Mouse (Mus musculus): ENCODE data around the gene Arhgap27. TPM values are rescaled to one million over a fixed set of nuclear protein-coding genes. Genes with fewer than 3 reads are reported as not detected.

Gene Arhgap27
- total RNA-seq, 1 experiment: 8.2 TPM

- H3K4me1 ChIP-seq (ENCODE audit: control insufficient read depth in 2 of 2, insufficient read depth in 2 of 2, low read length in 2 of 2, poor library complexity in 1 of 2): peaks cover 0 to 22% of the 10 kb centered on the region in 2 experiments; a peak in 2 of 4 replicates
- in situ Hi-C loops (cut with MboI; ENCODE audit: low sequenced_read_pairs in 2 of 2, unreplicated experiment in 2 of 2): no loop called here
- H3K9ac ChIP-seq (ENCODE audit: insufficient read depth, low read depth, low read length, poor library complexity, severe bottlenecking): peak overlapping the region; percentile 85; the same call in 1 of the 2 replicates
- H3K9me3 ChIP-seq (ENCODE audit: control insufficient read depth, insufficient read depth, low read depth, low read length): no peaks in the 10 kb centered on the region
- peak overlapping the region; percentile 79 to 80 for H3K4me3 ChIP-seq (ENCODE audit: insufficient read depth in 1 of 2, low read depth in 1 of 2, low read length in 2 of 2, poor library complexity in 1 of 2, severe bottlenecking in 1 of 2)
- DNase-seq (ENCODE audit: low read depth, low spot score): peak; percentile 68
- H3K36me3 ChIP-seq (ENCODE audit: control insufficient read depth, insufficient read depth, low read length, poor library complexity, severe bottlenecking): peaks cover 11% of the 10 kb centered on the region
- peak overlapping the region; percentile 9; the same call in 1 of the 2 replicates for H3K27ac ChIP-seq (ENCODE audit: insufficient read depth, low read depth, low read length, poor library complexity, severe bottlenecking)
- TF ChIP-seq ZC3H11A (IDR thresholded peaks at IDR 0.05; ENCODE audit: borderline replicate concordance, low read depth, low read length) (no peak), CHD2 (IDR thresholded peaks at IDR 0.05; ENCODE audit: low read depth, low read length) (no peak), ZNF384 (IDR thresholded peaks at IDR 0.05; ENCODE audit: low read depth, low read length) (no peak), MAFK (IDR thresholded peaks at IDR 0.05; ENCODE audit: insufficient read depth, low read depth, low read length) (no peak), HCFC1 (IDR thresholded peaks at IDR 0.05; ENCODE audit: borderline replicate concordance, insufficient read depth, low read length) (no peak)
These were observed 1.4 kb downstream of the Arhgap27 start for GRCm38 (mm10) chr11:103362054-103362432.

- H3K27ac ChIP-seq (ENCODE audit: insufficient read depth, low read depth, low read length, poor library complexity, severe bottlenecking): peak overlapping the region; percentile 9; the same call in 1 of the 2 replicates
- in situ Hi-C loops (cut with MboI; ENCODE audit: low sequenced_read_pairs in 2 of 2, unreplicated experiment in 2 of 2): no loop called here
- DNase-seq (ENCODE audit: low read depth, low spot score): no peak
- peak overlapping the region; percentile 74 to 80 for H3K4me3 ChIP-seq (ENCODE audit: insufficient read depth in 1 of 2, low read depth in 1 of 2, low read length in 2 of 2, poor library complexity in 1 of 2, severe bottlenecking in 1 of 2)
- H3K9ac ChIP-seq (ENCODE audit: insufficient read depth, low read depth, low read length, poor library complexity, severe bottlenecking): no peak overlapping the region
- H3K4me1 ChIP-seq (ENCODE audit: control insufficient read depth in 2 of 2, insufficient read depth in 2 of 2, low read length in 2 of 2, poor library complexity in 1 of 2): peaks cover 0 to 24% of the 10 kb centered on the region in 2 experiments; a peak in 2 of 4 replicates
- H3K9me3 ChIP-seq (ENCODE audit: control insufficient read depth, insufficient read depth, low read depth, low read length): no peaks in the 10 kb centered on the region
- H3K36me3 ChIP-seq (ENCODE audit: control insufficient read depth, insufficient read depth, low read length, poor library complexity, severe bottlenecking): peaks cover 6% of the 10 kb centered on the region
- TF ChIP-seq HCFC1 (IDR thresholded peaks at IDR 0.05; ENCODE audit: borderline replicate concordance, insufficient read depth, low read length): no peak
- no peak for TF ChIP-seq CHD2 (IDR thresholded peaks at IDR 0.05; ENCODE audit: low read depth, low read length)
- no peak for TF ChIP-seq ZNF384 (IDR thresholded peaks at IDR 0.05; ENCODE audit: low read depth, low read length)
- TF ChIP-seq ZC3H11A (IDR thresholded peaks at IDR 0.05; ENCODE audit: borderline replicate concordance, low read depth, low read length): no peak
- TF ChIP-seq MAFK (IDR thresholded peaks at IDR 0.05; ENCODE audit: insufficient read depth, low read depth, low read length): no peak
These were observed 2.0 kb downstream of the Arhgap27 start for GRCm38 (mm10) chr11:103361396-103362053.

- H3K27ac ChIP-seq (ENCODE audit: insufficient read depth, low read depth, low read length, poor library complexity, severe bottlenecking): no peak overlapping the region
- H3K9me3 ChIP-seq (ENCODE audit: control insufficient read depth, insufficient read depth, low read depth, low read length): no peaks in the 10 kb centered on the region
- no peak for TF ChIP-seq CHD2 (IDR thresholded peaks at IDR 0.05; ENCODE audit: low read depth, low read length)
- TF ChIP-seq MAFK (IDR thresholded peaks at IDR 0.05; ENCODE audit: insufficient read depth, low read depth, low read length): no peak
- TF ChIP-seq ZC3H11A (IDR thresholded peaks at IDR 0.05; ENCODE audit: borderline replicate concordance, low read depth, low read length): no peak
- no peak for TF ChIP-seq ZNF384 (IDR thresholded peaks at IDR 0.05; ENCODE audit: low read depth, low read length)
- H3K36me3 ChIP-seq (ENCODE audit: control insufficient read depth, insufficient read depth, low read length, poor library complexity, severe bottlenecking): no peaks in the 10 kb centered on the region; the same call in 1 of the 2 replicates
- no peak for DNase-seq (ENCODE audit: low read depth, low spot score)
- H3K4me1 ChIP-seq (ENCODE audit: control insufficient read depth in 2 of 2, insufficient read depth in 2 of 2, low read length in 2 of 2, poor library complexity in 1 of 2): peaks cover 0 to 29% of the 10 kb centered on the region in 2 experiments; a peak in 2 of 4 replicates
- H3K9ac ChIP-seq (ENCODE audit: insufficient read depth, low read depth, low read length, poor library complexity, severe bottlenecking): peak overlapping the region; percentile 77
- H3K4me3 ChIP-seq (ENCODE audit: insufficient read depth in 1 of 2, low read depth in 1 of 2, low read length in 2 of 2, poor library complexity in 1 of 2, severe bottlenecking in 1 of 2): peak overlapping the region; percentile 74 to 80
- in situ Hi-C loops (cut with MboI; ENCODE audit: low sequenced_read_pairs in 2 of 2, unreplicated experiment in 2 of 2): no loop called here
These were observed 2.8 kb downstream of the Arhgap27 start for GRCm38 (mm10) chr11:103360661-103361081.

GRCm38 (mm10) chr11:103359841-103360641 lies 3.5 kb downstream of the Arhgap27 start:
- Histone ChIP-seq H3K9me3 (ENCODE audit: control insufficient read depth, insufficient read depth, low read depth, low read length) (no peaks in the 10 kb centered on the region), H3K4me3 (ENCODE audit: insufficient read depth in 1 of 2, low read depth in 1 of 2, low read length in 2 of 2, poor library complexity in 1 of 2, severe bottlenecking in 1 of 2) (peak overlapping the region; percentile 74 to 80), H3K9ac (ENCODE audit: insufficient read depth, low read depth, low read length, poor library complexity, severe bottlenecking) (peak overlapping the region; percentile 77), H3K36me3 (ENCODE audit: control insufficient read depth, insufficient read depth, low read length, poor library complexity, severe bottlenecking) (no peaks in the 10 kb centered on the region; the same call in 1 of the 2 replicates), H3K27ac (ENCODE audit: insufficient read depth, low read depth, low read length, poor library complexity, severe bottlenecking) (no peak overlapping the region), H3K4me1 (ENCODE audit: control insufficient read depth in 2 of 2, insufficient read depth in 2 of 2, low read length in 2 of 2, poor library complexity in 1 of 2) (peaks cover 0 to 28% of the 10 kb centered on the region in 2 experiments; a peak in 2 of 4 replicates)
- in situ Hi-C loops (cut with MboI; ENCODE audit: low sequenced_read_pairs in 2 of 2, unreplicated experiment in 2 of 2): loop anchor here in 1 of 2 experiments (10.0 kb wide), 1 partner anchor 105 kb away; no protein-coding TSS in a partner anchor
- peak; percentile 64 for DNase-seq (ENCODE audit: low read depth, low spot score)
- TF ChIP-seq HCFC1 (IDR thresholded peaks at IDR 0.05; ENCODE audit: borderline replicate concordance, insufficient read depth, low read length) (peak; percentile 39; the same call in 1 of the 2 replicates), ZNF384 (IDR thresholded peaks at IDR 0.05; ENCODE audit: low read depth, low read length) (0 out of 2 replicates have a peak, but pooled peaks have one; percentile 32), CHD2 (IDR thresholded peaks at IDR 0.05; ENCODE audit: low read depth, low read length) (no peak), MAFK (IDR thresholded peaks at IDR 0.05; ENCODE audit: insufficient read depth, low read depth, low read length) (0 out of 2 replicates have a peak, but pooled peaks have one; percentile 36)
